Mouse (Mus musculus): ENCODE results near the gene Pole2. TPM values are rescaled to one million over a fixed set of nuclear protein-coding genes. Genes with fewer than 3 reads are reported as not detected.

The Pole2 gene
- polyA plus RNA-seq (2017; shearing (Covaris generic)): 8.8 TPM

GRCm38 (mm10) chr12:69227776-69228466, at the start of gene Pole2:
Pole2 (minus strand) TSS chr12:69228195.

GRCm38 (mm10) chr12:69240876-69241275, 12.9 kb upstream of the Pole2 start, which contains the start of gene Klhdc1:
Klhdc1 (plus strand) TSS chr12:69241176.

GRCm38 (mm10) chr12:69204052-69204833, 23.8 kb downstream of the Pole2 start, which contains the start of gene Gm49384:
Gm49384 (minus strand) TSS chr12:69204267.

GRCm38 (mm10) chr12:69198164-69198535, 29.8 kb downstream of the Pole2 start, which contains the start of gene Dnaaf2:
Dnaaf2 (minus strand) TSS chr12:69198429.

GRCm38 (mm10) chr12:69196444-69197377, 31.3 kb downstream of the Pole2 start, which contains the start of gene Gm49383:
Gm49383 (minus strand) TSS chr12:69197104.

GRCm38 (mm10) chr12:69183583-69184308, 44.2 kb downstream of the Pole2 start, which contains the start of the genes Rpl36al and Mgat2:
Rpl36al (minus strand) TSS chr12:69184083.
Mgat2 (plus strand) TSS chr12:69184157.

GRCm38 (mm10) chr12:69168461-69169106, 59.4 kb downstream of the Pole2 start, which contains the start of gene Lrr1:
Lrr1 (plus strand) TSS chr12:69168814.

GRCm38 (mm10) chr12:69158765-69159577, 69.0 kb downstream of the Pole2 start, which contains the start of gene Rps29:
Rps29 (minus strand) TSS chr12:69159186.

Other genes with a start within 250 kb of the Pole2 start
- 1,962 TPM for gene Rps29, start 69.0 kb downstream of the Pole2 start, polyA plus RNA-seq (2017; shearing (Covaris generic))
- gene Lrr1, start 59.4 kb downstream of the Pole2 start, polyA plus RNA-seq (2017; shearing (Covaris generic)): 0.73 TPM
- gene Rpl36al, start 44.1 kb downstream of the Pole2 start, polyA plus RNA-seq (2017; shearing (Covaris generic)): 387 TPM
- 79.7 TPM for gene Mgat2, start 44.0 kb downstream of the Pole2 start, polyA plus RNA-seq (2017; shearing (Covaris generic))
- 15.1 TPM for gene Gm49383, start 31.1 kb downstream of the Pole2 start, polyA plus RNA-seq (2017; shearing (Covaris generic))
- 8.3 TPM for gene Dnaaf2, start 29.8 kb downstream of the Pole2 start, polyA plus RNA-seq (2017; shearing (Covaris generic))
- gene Gm49384, start 23.9 kb downstream of the Pole2 start, polyA plus RNA-seq (2017; shearing (Covaris generic)): 17.8 TPM
- 40.0 TPM for gene Klhdc1, start 13.0 kb upstream of the Pole2 start, polyA plus RNA-seq (2017; shearing (Covaris generic))
- gene Klhdc2, start 68.5 kb upstream of the Pole2 start, polyA plus RNA-seq (2017; shearing (Covaris generic)): 59.0 TPM
- 123 TPM for gene Nemf, start 129.0 kb upstream of the Pole2 start, polyA plus RNA-seq (2017; shearing (Covaris generic))
- 343 TPM for gene Arf6, start 144.0 kb upstream of the Pole2 start, polyA plus RNA-seq (2017; shearing (Covaris generic))
- gene Gm9887, start 144.3 kb upstream of the Pole2 start, polyA plus RNA-seq (2017; shearing (Covaris generic)): 6.1 TPM